Mouse (Mus musculus) adrenal gland (tissue): ENCODE results near the gene Adam22.

ENCODE experiments used
- intact Hi-C: fragments of 180-260 bp; cut with DNase I; formaldehyde crosslinking; loops from one replicate; pipeline ENCODE4 v1.15.1; 2025
- long read RNA-seq, 2 experiments: library from polyadenylated mRNA; unstranded; transcript quantifications; one replicate each; pipeline ENCODE4 v2.0.0; 2020; ENCODE audit warnings: borderline replicate concordance in 1 of 2; ENCODE audit not compliant: insufficient replicate concordance in 1 of 2

Adam22 gene
- long read RNA-seq, experiment 1, partial matches to known transcripts: 0 of 1 reads
- long read RNA-seq, experiment 1, other reads (novel, unspliced or antisense): 1 of 1 reads
- long read RNA-seq, experiment 2: 0 reads

GRCm38 (mm10) chr5:8367614-8368327, at the start of gene Adam22:
TSS of gene Adam22 (minus strand) at chr5:8368160.
- intact Hi-C loops: loop anchor here (5.0 kb wide), 1 partner anchor 55 kb away; the partner anchor contains the start of genes Dbf4 and Slc25a40

GRCm38 (mm10) chr5:8417443-8417842, 49.5 kb upstream of the Adam22 start:
- intact Hi-C loops: no loop called here

GRCm38 (mm10) chr5:8416683-8417413, 48.9 kb upstream of the Adam22 start:
- intact Hi-C loops: no loop called here

- intact Hi-C loops: no loop called here
Observed at GRCm38 (mm10) chr5:8408746-8409145, 40.8 kb upstream of the Adam22 start.

GRCm38 (mm10) chr5:8397587-8398249, 29.8 kb upstream of the Adam22 start:
- intact Hi-C loops: no loop called here

- intact Hi-C loops: no loop called here
Observed at GRCm38 (mm10) chr5:8393891-8394583, 26.1 kb upstream of the Adam22 start.

GRCm38 (mm10) chr5:8374297-8374906, 6.4 kb upstream of the Adam22 start:
- intact Hi-C loops: no loop called here

GRCm38 (mm10) chr5:8373415-8373814, 5.5 kb upstream of the Adam22 start:
- intact Hi-C loops: no loop called here

- intact Hi-C loops: loop anchor here (5.0 kb wide), 1 partner anchor 54 kb away; the partner anchor contains the start of genes Dbf4 and Slc25a40
Observed at GRCm38 (mm10) chr5:8368781-8369180, 821 bp upstream of the Adam22 start.

GRCm38 (mm10) chr5:8368328-8368692, 350 bp upstream of the Adam22 start:
- intact Hi-C loops: loop anchor here (5.0 kb wide), 1 partner anchor 54 kb away; the partner anchor contains the start of genes Dbf4 and Slc25a40

GRCm38 (mm10) chr5:8366771-8367613, 968 bp downstream of the Adam22 start:
- intact Hi-C loops: loop anchor here (5.0 kb wide), 1 partner anchor 55 kb away; the partner anchor contains the start of genes Dbf4 and Slc25a40

GRCm38 (mm10) chr5:8362361-8362760, 5.6 kb downstream of the Adam22 start:
- intact Hi-C loops: no loop called here

- intact Hi-C loops: no loop called here
Observed at GRCm38 (mm10) chr5:8357677-8358076, 10.3 kb downstream of the Adam22 start.

- intact Hi-C loops: no loop called here
Observed at GRCm38 (mm10) chr5:8356885-8357651, 10.9 kb downstream of the Adam22 start.

- intact Hi-C loops: no loop called here
Observed at GRCm38 (mm10) chr5:8356326-8356725, 11.6 kb downstream of the Adam22 start.

- intact Hi-C loops: no loop called here
Observed at GRCm38 (mm10) chr5:8349557-8349956, 18.4 kb downstream of the Adam22 start.

- intact Hi-C loops: no loop called here
Observed at GRCm38 (mm10) chr5:8346329-8346728, 21.6 kb downstream of the Adam22 start.

GRCm38 (mm10) chr5:8343296-8343695, 24.7 kb downstream of the Adam22 start:
- intact Hi-C loops: no loop called here

- intact Hi-C loops: no loop called here
Observed at GRCm38 (mm10) chr5:8341676-8342075, 26.3 kb downstream of the Adam22 start.
